Mouse (Mus musculus) megakaryocyte-erythroid progenitor cell, adult 5 weeks (primary cell): ENCODE results near the gene Tph2. TPM values are rescaled to one million over a fixed set of nuclear protein-coding genes. Genes with fewer than 3 reads are reported as not detected.

Experiments
- polyA plus RNA-seq: library from polyadenylated mRNA; stranded (reverse); fragments of >175 nt; gene quantifications from 2 replicates; pipeline ENCODE4 v1.2.3, GENCODE M21; 2012

The Tph2 gene
- polyA plus RNA-seq, result not detected in 2 replicates

GRCm38 (mm10) chr10:115184697-115185096 lies at the start of gene Tph2:
Gene Tph2 (minus strand): TSS chr10:115185022.

Other genes starting within 250 kb of the Tph2 start
- 3.9 and 4.2 TPM in 2 replicates for gene Tbc1d15, start 66.4 kb upstream of the Tph2 start, polyA plus RNA-seq
- 41.1 and 44.9 TPM in 2 replicates for gene Rab21, start 130.6 kb upstream of the Tph2 start, polyA plus RNA-seq
- 3.6 and 4.0 TPM in 2 replicates for gene Tmem19, start 177.5 kb upstream of the Tph2 start, polyA plus RNA-seq
- 13.2 and 14.5 TPM in 2 replicates for gene Thap2, start 199.4 kb upstream of the Tph2 start, polyA plus RNA-seq
- 5.1 and 7.9 TPM in 2 replicates for gene Zfc3h1, start 199.9 kb upstream of the Tph2 start, polyA plus RNA-seq